Mouse (Mus musculus): ENCODE results near the gene Thap12. TPM values are rescaled to one million over a fixed set of nuclear protein-coding genes. Genes with fewer than 3 reads are reported as not detected.
A peak's percentile ranks its signal among the peaks of the same experiment; 100 is the strongest.

Gene Thap12
- total and polyA plus RNA-seq, 3 experiments = 29.6 to 92.9 (median 70.1) TPM

GRCm38 (mm10) chr7:98680691-98681090, 22.2 kb upstream of the Thap12 start:
- H3K4me3 ChIP-seq (replicated peaks in 1 of 3; ENCODE audit: low read depth in 2 of 3, low read length in 2 of 3, poor library complexity in 1 of 3) = no peak overlapping the region
- H3K9ac ChIP-seq (ENCODE audit: insufficient read depth, low read depth) = no peak overlapping the region
- dilution Hi-C loops (cut with MboI; ENCODE audit: extremely low pct_ligation_motif_present, extremely low pct_unique_long_range_greater_than_20kb, low sequenced_read_pairs) (no loop called here), in situ Hi-C loops (cut with MboI; ENCODE audit: low pct_ligation_motif_present, low pct_unique_long_range_greater_than_20kb, low sequenced_read_pairs) (no loop called here)
- no peaks in the 10 kb centered on the region for H3K9me3 ChIP-seq (replicated peaks; ENCODE audit: low read length)
- no peak for TF ChIP-seq UBTF (IDR thresholded peaks at IDR 0.05; ENCODE audit: low read depth, low read length)
- TF ChIP-seq MXI1 (IDR thresholded peaks at IDR 0.05; ENCODE audit: low read depth, low read length) = no peak
- no peak for TF ChIP-seq EP300 (IDR thresholded peaks at IDR 0.05; ENCODE audit: low read length)
- no peak for TF ChIP-seq SMC3 (IDR thresholded peaks at IDR 0.05; ENCODE audit: low read depth, low read length)
- TF ChIP-seq JUND (conservative IDR thresholded peaks at IDR 0.05; ENCODE audit: low read depth, low read length) = no peak
- TF ChIP-seq USF1 (IDR thresholded peaks at IDR 0.05; ENCODE audit: low read depth, low read length) = no peak
- TF ChIP-seq MYC (IDR thresholded peaks at IDR 0.05; ENCODE audit: low read depth, low read length) = no peak
- no peak for TF ChIP-seq SIN3A (IDR thresholded peaks at IDR 0.05; ENCODE audit: low read length)
- no peak for TF ChIP-seq MEF2A (IDR thresholded peaks at IDR 0.05; ENCODE audit: borderline replicate concordance, low read depth, low read length)
- no peak for TF ChIP-seq MAFK (IDR thresholded peaks at IDR 0.05; ENCODE audit: insufficient replicate concordance, low read length)
- TF ChIP-seq IRF4 (IDR thresholded peaks at IDR 0.05; ENCODE audit: low read depth, low read length) = no peak
- TF ChIP-seq ELF1 (IDR thresholded peaks at IDR 0.05; ENCODE audit: low read depth, low read length) = no peak
- no peak for TF ChIP-seq MAZ (IDR thresholded peaks at IDR 0.05; ENCODE audit: low read depth, low read length)
- no peak for TF ChIP-seq RAD21 (IDR thresholded peaks at IDR 0.05; ENCODE audit: low read depth, low read length)
- no peak for TF ChIP-seq USF2 (conservative IDR thresholded peaks at IDR 0.05; ENCODE audit: low read depth, low read length)
- TF ChIP-seq HCFC1 (IDR thresholded peaks at IDR 0.05; ENCODE audit: low read depth, low read length) = no peak
- no peak for TF ChIP-seq POLR2AphosphoS2 (IDR thresholded peaks at IDR 0.05; ENCODE audit: low read depth, low read length)
- no peak for TF ChIP-seq ZMIZ1 (IDR thresholded peaks at IDR 0.05; ENCODE audit: low read depth, low read length)
- TF ChIP-seq NRF1 (IDR thresholded peaks at IDR 0.05; ENCODE audit: low read depth, low read length) = no peak
- no peak for TF ChIP-seq ZC3H11A (IDR thresholded peaks at IDR 0.05; ENCODE audit: low read depth, low read length)
- no peak overlapping the region for H3K4me2 ChIP-seq (ENCODE audit: insufficient read depth, low read depth, poor library complexity, severe bottlenecking)
- H3K4me1 ChIP-seq (ENCODE audit: control insufficient read depth in 1 of 2, insufficient read depth in 2 of 2) = no peaks in the 10 kb centered on the region
- no peak overlapping the region for H3K27ac ChIP-seq (ENCODE audit: insufficient read depth, low read depth)
- H3K27me3 ChIP-seq (replicated peaks) = peaks cover 2% of the 10 kb centered on the region
- no peaks in the 10 kb centered on the region for H3K79me2 ChIP-seq (replicated peaks; ENCODE audit: control insufficient read depth, extremely low read depth, insufficient read depth, poor library complexity, severe bottlenecking)
- no peaks in the 10 kb centered on the region for H3K36me3 ChIP-seq (replicated peaks in 1 of 2; ENCODE audit: control insufficient read depth in 1 of 2, insufficient read depth in 1 of 2, low read length in 1 of 2)
- DNase-seq (ENCODE audit: extremely low read depth) = no peak

GRCm38 (mm10) chr7:98682821-98683220, 20.1 kb upstream of the Thap12 start:
- no peaks in the 10 kb centered on the region for H3K9me3 ChIP-seq (replicated peaks; ENCODE audit: low read length)
- peaks cover 2% of the 10 kb centered on the region for H3K27me3 ChIP-seq (replicated peaks)
- no peak overlapping the region for H3K4me3 ChIP-seq (replicated peaks in 1 of 3; ENCODE audit: low read depth in 2 of 3, low read length in 2 of 3, poor library complexity in 1 of 3)
- no peaks in the 10 kb centered on the region for H3K4me1 ChIP-seq (ENCODE audit: control insufficient read depth in 1 of 2, insufficient read depth in 2 of 2)
- no peaks in the 10 kb centered on the region for H3K79me2 ChIP-seq (replicated peaks; ENCODE audit: control insufficient read depth, extremely low read depth, insufficient read depth, poor library complexity, severe bottlenecking)
- no peak for DNase-seq (ENCODE audit: extremely low read depth)
- no peak for TF ChIP-seq ZMIZ1 (IDR thresholded peaks at IDR 0.05; ENCODE audit: low read depth, low read length)
- no peak for TF ChIP-seq RAD21 (IDR thresholded peaks at IDR 0.05; ENCODE audit: low read depth, low read length)
- peak in 1 of 2 experiments; percentile 21; a peak in 1 of 4 replicates for TF ChIP-seq CTCF (conservative IDR thresholded peaks at IDR 0.05 in 1 of 2, IDR thresholded peaks at IDR 0.05 in 1 of 2; ENCODE audit: low read depth in 2 of 2, low read length in 2 of 2)
- no peak for TF ChIP-seq MXI1 (IDR thresholded peaks at IDR 0.05; ENCODE audit: low read depth, low read length)
- no peaks in the 10 kb centered on the region for H3K36me3 ChIP-seq (replicated peaks in 1 of 2; ENCODE audit: control insufficient read depth in 1 of 2, insufficient read depth in 1 of 2, low read length in 1 of 2)
- dilution Hi-C loops (cut with MboI; ENCODE audit: extremely low pct_ligation_motif_present, extremely low pct_unique_long_range_greater_than_20kb, low sequenced_read_pairs) (no loop called here), in situ Hi-C loops (cut with MboI; ENCODE audit: low pct_ligation_motif_present, low pct_unique_long_range_greater_than_20kb, low sequenced_read_pairs) (no loop called here)
- no peak overlapping the region for H3K9ac ChIP-seq (ENCODE audit: insufficient read depth, low read depth)
- H3K4me2 ChIP-seq (ENCODE audit: insufficient read depth, low read depth, poor library complexity, severe bottlenecking) = no peak overlapping the region
- H3K27ac ChIP-seq (ENCODE audit: insufficient read depth, low read depth) = no peak overlapping the region

Measured in CH12.LX (cell line).